Mouse (Mus musculus) cerebellum, adult 8-10 months (tissue): ENCODE measurements around the gene Crocc.

Experiments used
- DNase-seq: peaks from one replicate; pipeline ENCODE4 v3.0.0; 2022

The Crocc gene

GRCm38 (mm10) chr4:141066709-141067515 lies 6.6 kb upstream of the Crocc start:
- peak; percentile 74 for DNase-seq

GRCm38 (mm10) chr4:141065123-141065522 lies 4.8 kb upstream of the Crocc start:
- peak; percentile 75 for DNase-seq

- no peak for DNase-seq
Observed at GRCm38 (mm10) chr4:141064104-141064659, 3.8 kb upstream of the Crocc start.

- peak; percentile 37 for DNase-seq
Observed at GRCm38 (mm10) chr4:141059616-141060425, 529 bp downstream of the Crocc start.

- no peak for DNase-seq
Observed at GRCm38 (mm10) chr4:141058835-141059234, 1.5 kb downstream of the Crocc start.

- no peak for DNase-seq
Observed at GRCm38 (mm10) chr4:141056970-141057369, 3.4 kb downstream of the Crocc start.

GRCm38 (mm10) chr4:141053568-141054161 lies 6.7 kb downstream of the Crocc start:
- DNase-seq = peak; percentile 69

- DNase-seq = no peak
Observed at GRCm38 (mm10) chr4:141053138-141053537, 7.2 kb downstream of the Crocc start.

- DNase-seq = no peak
Observed at GRCm38 (mm10) chr4:141052442-141052841, 7.9 kb downstream of the Crocc start.

GRCm38 (mm10) chr4:141049476-141049835 lies 10.9 kb downstream of the Crocc start:
- no peak for DNase-seq

GRCm38 (mm10) chr4:141048810-141049475 lies 11.4 kb downstream of the Crocc start:
- DNase-seq = no peak

GRCm38 (mm10) chr4:141044816-141045215 lies 15.5 kb downstream of the Crocc start:
- DNase-seq = no peak

GRCm38 (mm10) chr4:141041117-141041516 lies 19.2 kb downstream of the Crocc start:
- no peak for DNase-seq

GRCm38 (mm10) chr4:141033606-141034549 lies 26.5 kb downstream of the Crocc start:
- DNase-seq = no peak

GRCm38 (mm10) chr4:141031733-141032132 lies 28.6 kb downstream of the Crocc start:
- DNase-seq = peak; percentile 88

GRCm38 (mm10) chr4:141030541-141031206 lies 29.7 kb downstream of the Crocc start:
- DNase-seq = no peak

- no peak for DNase-seq
Observed at GRCm38 (mm10) chr4:141024992-141025391, 35.4 kb downstream of the Crocc start.

GRCm38 (mm10) chr4:141024052-141024451 lies 36.3 kb downstream of the Crocc start:
- DNase-seq = no peak

- DNase-seq = no peak
Observed at GRCm38 (mm10) chr4:141021614-141021929, 38.8 kb downstream of the Crocc start.

GRCm38 (mm10) chr4:141020811-141021613 lies 39.3 kb downstream of the Crocc start:
- peak; percentile 45 for DNase-seq
